Mouse (Mus musculus) kidney, embryonic 14.5 days (tissue): ENCODE measurements around the gene Fam186a. TPM values are rescaled to one million over a fixed set of nuclear protein-coding genes. Genes with fewer than 3 reads are reported as not detected.
"Not testable (repeated sequence)": the region's sequence is repeated elsewhere in the genome, so short reads cannot be mapped to it uniquely, and the experiment has no call there.

Experiments
- ATAC-seq: fragments of 200-750 bp; cut with Nextera tagmentation; 2 replicates; pipeline ENCODE4 v1.8.0; 2017; ENCODE audit warnings: moderate number of reproducible peaks, mild to moderate bottlenecking, moderate TSS enrichment, moderate library complexity; ENCODE audit not compliant: low FRiP score, low TSS enrichment
- H3K27ac ChIP-seq: fragments of 300-500 bp; sonication (generic); 2 replicates; pipeline ENCODE4 v1.5.1; 2014; ENCODE audit warnings: low read depth, mild to moderate bottlenecking, low read length, moderate library complexity, mixed read lengths
- H3K27me3 ChIP-seq: fragments of 300-500 bp; sonication (generic); 2 replicates; pipeline ENCODE4 v1.6.1; 2014; ENCODE audit warnings: mild to moderate bottlenecking, low read length; ENCODE audit not compliant: control insufficient read depth, insufficient read depth
- H3K36me3 ChIP-seq: fragments of 300-500 bp; sonication (generic); 2 replicates; pipeline ENCODE4 v1.6.1; 2014; ENCODE audit warnings: low read length, mixed read lengths; ENCODE audit not compliant: control insufficient read depth, insufficient read depth
- H3K4me1 ChIP-seq: fragments of 300-500 bp; sonication (generic); 2 replicates; pipeline ENCODE4 v1.6.1; 2014; ENCODE audit warnings: low read length, mixed read lengths; ENCODE audit not compliant: control insufficient read depth, insufficient read depth
- H3K4me2 ChIP-seq: fragments of 300-500 bp; sonication (generic); replicated peaks from 2 replicates; pipeline ENCODE4 v1.6.1; 2014; ENCODE audit warnings: low read depth, mild to moderate bottlenecking, low read length
- H3K4me3 ChIP-seq: fragments of 300-500 bp; sonication (generic); 2 replicates; pipeline ENCODE4 v1.5.1; 2014; ENCODE audit warnings: mild to moderate bottlenecking, low read length
- H3K9ac ChIP-seq: fragments of 300-500 bp; sonication (generic); 2 replicates; pipeline ENCODE4 v1.6.1; 2014; ENCODE audit warnings: low read depth, mild to moderate bottlenecking, low read length, moderate library complexity
- H3K9me3 ChIP-seq: fragments of 300-500 bp; sonication (generic); 2 replicates; pipeline ENCODE4 v1.6.1; 2016; ENCODE audit warnings: low read length; ENCODE audit not compliant: control insufficient read depth
- WGBS: fragments of 180-500 bp; shearing (Covaris S2); extraction: QIAGEN DNeasy Blood & Tissue Kit; methylation state at CpG from one replicate; pipeline ENCODE4 v1.1.7; 2014; 5-methylcytosine and 5-hydroxymethylcytosine counted together
- polyA plus RNA-seq: library from polyadenylated mRNA; unstranded; fragments of >200 nt; fragmentation: Nextera tagmentation; extraction: Ambion mirVana; gene quantifications from 2 replicates; pipeline ENCODE4 v1.2.1, GENCODE M21; 2014

Fam186a gene
- polyA plus RNA-seq, 1 experiment from 2014 or later = not detected

DNA sequence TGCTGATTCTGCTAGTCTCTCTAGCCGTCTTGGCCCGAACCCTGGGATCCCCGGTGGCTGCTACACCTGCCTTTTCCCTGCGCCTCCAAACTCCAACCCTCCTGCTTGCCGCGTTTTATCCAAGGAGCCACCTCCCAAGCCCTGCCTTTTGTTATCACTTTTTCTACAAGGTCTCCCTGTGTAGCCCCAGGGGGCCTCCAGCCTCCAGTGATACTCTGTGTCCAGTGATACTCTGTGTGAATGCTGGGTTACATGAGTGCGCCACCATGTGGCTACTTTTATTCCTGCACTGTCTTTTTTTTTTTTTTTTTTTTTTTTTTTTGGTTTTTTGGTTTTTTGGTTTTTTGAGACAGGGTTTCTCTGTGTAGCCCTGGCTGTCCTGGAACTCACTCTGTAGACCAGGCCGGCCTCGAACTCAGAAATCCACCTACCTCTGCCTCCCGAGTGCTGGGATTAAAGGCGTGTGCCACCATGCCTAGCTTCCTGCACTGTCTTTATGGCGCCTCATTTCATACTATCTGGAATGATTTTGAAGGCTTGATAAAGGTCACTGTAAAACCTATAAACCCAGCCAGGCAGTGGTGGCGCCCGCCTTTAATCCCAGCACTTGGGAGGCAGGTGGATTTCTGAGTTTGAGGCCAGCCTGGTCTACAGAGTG lies 57.4 kb downstream of the Fam186a start:
- 40% methylated on average over 14 of the region's 14 CpGs for WGBS
- not testable (repeated sequence) for H3K4me1 ChIP-seq, H3K27ac ChIP-seq, H3K9me3 ChIP-seq, H3K36me3 ChIP-seq, H3K4me3 ChIP-seq, H3K27me3 ChIP-seq, ATAC-seq, H3K9ac ChIP-seq, H3K4me2 ChIP-seq

DNA sequence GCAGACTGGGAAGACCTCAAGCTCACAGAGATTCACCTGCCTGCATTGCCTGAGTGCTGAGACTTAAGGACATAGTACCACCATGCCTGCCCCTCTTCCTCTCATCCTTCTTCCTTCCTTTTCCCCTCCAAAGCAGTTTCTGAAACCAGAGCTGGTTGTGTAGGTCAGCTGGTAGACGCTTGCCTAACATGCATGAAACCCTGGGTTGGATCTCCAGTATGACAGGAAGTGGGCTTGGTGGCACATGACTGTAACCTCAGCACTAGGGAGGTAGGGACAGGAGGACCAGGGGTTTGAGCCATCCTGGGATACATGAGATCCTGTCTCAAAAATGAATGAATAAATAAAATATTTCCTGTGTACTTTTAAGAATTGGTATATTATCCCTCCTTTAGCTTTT lies 59.3 kb downstream of the Fam186a start:
- H3K36me3 ChIP-seq = no peaks in the 10 kb centered on the region
- 58% methylated on average over 1 of the region's 1 CpGs for WGBS
- H3K9ac ChIP-seq = no peak overlapping the region
- no peaks in the 10 kb centered on the region for H3K4me1 ChIP-seq
- no peak overlapping the region for H3K27ac ChIP-seq
- no peak for ATAC-seq
- H3K4me3 ChIP-seq = no peak overlapping the region
- no peaks in the 10 kb centered on the region for H3K27me3 ChIP-seq
- H3K4me2 ChIP-seq = no peak overlapping the region
- no peaks in the 10 kb centered on the region for H3K9me3 ChIP-seq

DNA sequence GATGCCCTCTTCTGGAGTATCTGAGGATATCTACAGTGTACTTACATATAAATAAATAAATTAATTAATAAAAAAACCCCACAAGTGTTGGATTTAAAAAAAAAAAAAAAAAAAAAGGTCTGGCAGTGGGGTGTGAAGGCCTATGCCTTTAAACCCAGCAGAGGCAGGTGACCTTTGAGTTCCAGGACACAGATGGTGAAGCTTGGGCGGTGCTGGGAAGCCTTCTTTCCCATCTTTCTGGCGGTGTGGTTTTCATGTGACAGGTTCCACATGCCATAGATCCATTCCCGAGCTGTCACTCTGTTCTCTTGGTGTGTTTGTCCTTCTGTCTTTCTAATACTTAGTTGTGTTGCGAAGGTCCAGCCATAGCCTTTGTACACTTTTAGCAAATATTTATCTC lies 59.8 kb downstream of the Fam186a start:
- Histone ChIP-seq H3K27me3 (no peaks in the 10 kb centered on the region), H3K36me3 (no peaks in the 10 kb centered on the region), H3K4me2 (no peak overlapping the region), H3K4me1 (no peaks in the 10 kb centered on the region), H3K9ac (no peak overlapping the region), H3K4me3 (no peak overlapping the region), H3K9me3 (no peaks in the 10 kb centered on the region), H3K27ac (no peak overlapping the region)
- no peak for ATAC-seq
- 68% methylated on average over 4 of the region's 4 CpGs for WGBS

DNA sequence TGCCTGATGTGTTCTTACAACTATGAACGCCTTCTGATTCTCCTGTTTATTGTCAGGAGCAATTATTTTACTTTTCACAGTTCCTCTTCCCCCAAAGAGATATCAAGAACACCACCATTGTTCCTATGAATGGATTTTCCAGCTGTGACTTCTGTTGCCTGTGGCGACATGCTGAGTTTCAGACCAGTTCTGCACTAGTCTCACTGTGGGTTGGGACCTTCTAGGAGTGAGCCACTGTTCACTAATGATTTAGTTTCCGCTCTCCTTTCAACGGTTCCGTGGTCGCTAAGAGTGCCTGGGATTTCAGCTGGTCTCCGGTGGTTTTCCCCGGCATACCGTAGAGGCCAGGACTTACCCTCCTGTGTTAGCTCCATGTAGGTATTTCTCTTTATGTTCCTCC lies 62.0 kb downstream of the Fam186a start:
- ATAC-seq = no peak

DNA sequence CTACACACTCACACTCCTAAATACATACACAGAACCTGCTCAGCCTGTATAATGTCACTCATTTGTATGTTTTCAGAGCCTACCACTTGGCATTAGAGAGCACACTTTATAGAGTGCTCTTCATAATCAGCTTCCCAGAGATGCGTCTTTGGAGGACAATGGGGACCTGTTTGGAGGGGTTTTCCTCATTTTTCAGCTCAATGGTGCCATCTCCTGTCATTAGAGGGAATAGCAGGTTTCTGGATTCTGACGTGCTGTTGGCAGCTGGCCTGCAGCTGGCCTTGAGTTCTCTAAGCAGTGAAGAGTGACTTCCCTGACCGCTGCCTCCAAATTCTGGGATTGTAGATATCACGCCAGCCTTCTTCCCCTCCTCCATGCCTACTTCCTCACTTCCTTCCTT lies 62.5 kb downstream of the Fam186a start:
- no peak overlapping the region for H3K27ac ChIP-seq
- peak; percentile 53; the same call in 1 of the 2 replicates for ATAC-seq

More for the DNA sequence above, 62.0 kb downstream of the Fam186a start:
- Histone ChIP-seq H3K9me3 (no peaks in the 10 kb centered on the region), H3K4me2 (no peak overlapping the region), H3K36me3 (no peaks in the 10 kb centered on the region), H3K27me3 (no peaks in the 10 kb centered on the region), H3K4me1 (no peaks in the 10 kb centered on the region), H3K9ac (no peak overlapping the region), H3K4me3 (no peak overlapping the region), H3K27ac (no peak overlapping the region)
- WGBS = 83% methylated on average over 9 of the region's 9 CpGs

DNA sequence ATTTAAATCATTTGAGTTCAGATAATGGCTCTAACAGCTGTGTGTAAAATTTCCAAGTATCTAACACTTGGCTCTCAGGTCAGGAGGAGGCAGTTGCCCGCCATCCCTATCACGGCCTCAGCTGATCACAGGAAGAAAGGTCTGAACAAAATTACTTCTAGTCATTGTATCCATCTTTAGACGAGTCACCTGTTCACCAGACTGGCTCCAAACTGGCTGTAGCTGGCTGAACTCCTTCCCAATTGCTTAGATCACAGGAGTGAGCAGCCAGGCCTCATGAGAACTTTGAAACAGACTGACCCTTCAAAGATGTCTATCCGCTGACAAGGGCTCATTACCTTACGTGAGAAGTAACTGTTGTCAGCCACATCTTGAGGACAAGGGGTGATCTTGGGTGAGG lies 63.6 kb downstream of the Fam186a start:
- H3K4me2 ChIP-seq = no peak overlapping the region
- no peaks in the 10 kb centered on the region for H3K27me3 ChIP-seq
- no peak overlapping the region for H3K9ac ChIP-seq
- ATAC-seq = no peak
- H3K27ac ChIP-seq = no peak overlapping the region
- no peaks in the 10 kb centered on the region for H3K4me1 ChIP-seq
- no peaks in the 10 kb centered on the region for H3K9me3 ChIP-seq
- no peaks in the 10 kb centered on the region for H3K36me3 ChIP-seq
- H3K4me3 ChIP-seq = no peak overlapping the region
- 68% methylated on average over 5 of the region's 5 CpGs for WGBS

More for the DNA sequence above, 62.5 kb downstream of the Fam186a start:
- H3K9me3 ChIP-seq = no peaks in the 10 kb centered on the region
- no peaks in the 10 kb centered on the region for H3K36me3 ChIP-seq
- no peak overlapping the region for H3K9ac ChIP-seq
- H3K4me3 ChIP-seq = no peak overlapping the region
- WGBS = 3% methylated on average over 4 of the region's 4 CpGs
- H3K4me2 ChIP-seq = no peak overlapping the region
- no peaks in the 10 kb centered on the region for H3K4me1 ChIP-seq
- H3K27me3 ChIP-seq = no peaks in the 10 kb centered on the region

DNA sequence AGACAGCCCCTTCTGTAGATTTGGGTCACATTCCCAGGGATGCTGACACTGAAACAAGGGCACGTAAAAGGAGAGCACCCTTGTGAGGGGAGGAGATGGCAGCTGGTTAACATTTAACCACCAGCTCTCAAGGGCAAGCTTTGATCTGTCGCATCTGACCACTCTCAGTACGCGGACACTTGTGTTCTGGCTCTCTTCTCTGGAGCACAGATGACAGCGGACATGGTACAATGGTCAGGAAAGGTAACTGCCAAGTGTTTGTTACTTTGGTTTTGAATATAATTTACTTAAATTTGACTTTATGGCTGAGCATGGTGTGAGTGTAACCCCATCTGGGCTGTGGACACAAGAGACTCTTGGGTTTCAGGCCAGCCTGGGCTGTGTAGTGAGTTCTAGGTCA lies 64.1 kb downstream of the Fam186a start:
- no peaks in the 10 kb centered on the region for H3K36me3 ChIP-seq
- WGBS = 65% methylated on average over 5 of the region's 5 CpGs
- no peaks in the 10 kb centered on the region for H3K9me3 ChIP-seq
- H3K9ac ChIP-seq = no peak overlapping the region
- H3K4me1 ChIP-seq = no peaks in the 10 kb centered on the region
- no peak overlapping the region for H3K27ac ChIP-seq
- H3K4me2 ChIP-seq = no peak overlapping the region
- no peak overlapping the region for H3K4me3 ChIP-seq
- H3K27me3 ChIP-seq = no peaks in the 10 kb centered on the region
- 0 out of 2 replicates have a peak, but pooled peaks have one; percentile 22 for ATAC-seq

DNA sequence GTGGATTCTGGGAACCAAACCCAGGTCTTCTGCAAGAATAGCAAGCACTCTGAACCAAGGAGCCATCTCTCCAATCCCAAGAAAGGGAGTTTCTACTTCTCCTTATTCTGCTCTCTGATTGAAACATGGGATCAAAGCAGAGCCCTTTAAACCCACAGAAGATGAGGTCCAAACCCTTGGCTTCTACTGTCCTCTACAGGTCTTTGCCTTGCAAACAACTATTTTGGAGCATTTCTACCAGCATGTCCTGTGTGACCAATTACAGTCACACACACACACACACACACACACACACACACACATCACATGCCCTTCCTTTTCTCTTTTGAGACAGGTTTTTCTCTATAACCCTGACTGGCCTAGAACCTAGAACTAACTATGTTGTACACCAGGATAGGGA lies 70.2 kb downstream of the Fam186a start:
- no peaks in the 10 kb centered on the region for H3K9me3 ChIP-seq
- no peaks in the 10 kb centered on the region for H3K4me1 ChIP-seq
- H3K27me3 ChIP-seq = no peaks in the 10 kb centered on the region
- H3K36me3 ChIP-seq = no peaks in the 10 kb centered on the region
- H3K9ac ChIP-seq = no peak overlapping the region
- H3K4me2 ChIP-seq = no peak overlapping the region
- ATAC-seq = no peak
- no peak overlapping the region for H3K4me3 ChIP-seq
- H3K27ac ChIP-seq = no peak overlapping the region

DNA sequence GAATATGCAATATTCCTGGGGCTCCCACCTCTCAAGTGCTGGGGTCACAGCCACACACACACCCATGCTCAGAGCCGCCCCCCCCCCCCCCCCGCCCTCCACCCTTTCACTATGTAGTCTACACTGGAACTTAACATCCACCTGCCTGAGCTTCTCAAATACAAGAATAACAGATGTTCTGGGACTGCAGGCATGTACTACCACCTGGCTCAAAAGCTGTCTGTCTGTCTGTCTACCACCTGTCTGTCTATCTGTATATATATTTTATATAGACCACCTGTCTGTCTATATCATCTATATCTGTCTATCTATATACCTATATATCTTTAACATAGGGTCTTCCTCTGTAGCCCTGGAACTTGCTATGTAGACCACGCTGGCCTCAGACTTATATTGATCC lies 75.5 kb downstream of the Fam186a start:
- Histone ChIP-seq H3K27me3 (no peaks in the 10 kb centered on the region), H3K4me3 (no peak overlapping the region), H3K4me2 (no peak overlapping the region), H3K9ac (no peak overlapping the region), H3K9me3 (no peaks in the 10 kb centered on the region), H3K36me3 (no peaks in the 10 kb centered on the region), H3K4me1 (0 out of 2 replicates have a peak, but pooled peaks cover 4% of the 10 kb centered on the region), H3K27ac (no peak overlapping the region)
- 81% methylated on average over 2 of the region's 3 CpGs for WGBS
- no peak for ATAC-seq
